Mouse (Mus musculus) stomach, adult 2 months (tissue): ENCODE results near the gene Ghsr. TPM values are rescaled to one million over a fixed set of nuclear protein-coding genes. Genes with fewer than 3 reads are reported as not detected.

Experiments used
- polyA plus RNA-seq: library from polyadenylated mRNA; depleted of rRNA; stranded (reverse); fragments of >200 nt; gene quantifications from 2 replicates; pipeline ENCODE4 v1.2.3, GENCODE M21; 2012; rRNA removed

The Ghsr gene
- not detected in 2 replicates for polyA plus RNA-seq

GRCm38 (mm10) chr3:27371276-27371621 is at the start of gene Ghsr:
Gene Ghsr (plus strand): TSS chr3:27371351.

Other genes with a start within 250 kb of the Ghsr start
- 0.56 and 0.82 TPM in 2 replicates for gene Ect2, start 217.5 kb upstream of the Ghsr start, polyA plus RNA-seq
- gene Nceh1, start 188.4 kb upstream of the Ghsr start, polyA plus RNA-seq, result 22.2 and 30.7 TPM in 2 replicates
- gene Tnfsf10, start 54.3 kb upstream of the Ghsr start, polyA plus RNA-seq, result 0.22 and 1.5 TPM in 2 replicates